In the genomic region with DNA sequence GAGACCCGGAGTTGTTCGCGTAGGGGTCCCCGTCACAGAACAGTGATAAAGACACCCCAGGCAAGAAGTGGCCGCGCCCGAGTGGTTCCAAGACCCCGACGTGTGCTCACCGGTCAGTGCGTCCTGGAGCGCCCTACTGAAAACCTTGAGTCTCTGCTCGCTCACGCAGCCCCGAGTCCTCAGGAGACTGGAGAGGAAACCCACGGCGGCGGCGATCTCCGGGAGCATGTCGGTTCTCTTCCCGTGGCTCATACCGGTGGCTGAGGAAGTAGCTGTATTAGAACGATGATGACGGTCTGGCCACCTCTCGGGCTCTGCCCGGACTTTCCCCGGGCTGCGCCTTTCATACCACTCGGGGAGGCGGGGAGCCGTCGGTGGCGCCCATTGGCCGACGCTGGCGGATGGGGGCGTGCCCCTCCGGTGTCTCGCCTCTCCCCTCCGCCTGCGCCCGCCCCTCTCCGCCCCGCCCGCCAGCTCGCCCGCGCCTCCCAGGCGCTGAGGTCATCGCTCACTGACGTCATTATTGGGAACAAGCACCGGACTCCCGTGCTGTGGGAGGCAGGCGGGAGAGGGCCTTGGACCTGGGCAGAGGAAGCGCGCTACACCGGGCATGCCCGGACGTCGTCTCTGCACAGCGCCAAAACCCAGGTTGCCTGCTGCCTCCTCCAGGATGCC, we compare ENCODE assay signal across 8 mouse cellular contexts. TPM values are rescaled to one million over a fixed set of nuclear protein-coding genes. Genes with fewer than 3 reads are reported as not detected.
DNase-seq lines count a peak whose midpoint lies in the region; ATAC-seq lines count a peak whose summit lies in the region.

A gene (minus strand): TSS at position 319 of the 675 bp plus-strand sequence.

- peaks cover 31% of the 10 kb centered on the region for H3K4me1 ChIP-seq in intestine, embryonic 14.5 days (replicated peaks; ENCODE audit: control insufficient read depth, insufficient read depth, low read length)

- no peaks in the 10 kb centered on the region for H3K27me3 ChIP-seq in intestine, embryonic 14.5 days (replicated peaks; ENCODE audit: control insufficient read depth, insufficient read depth, low read length)

- H3K4me2 ChIP-seq in intestine, embryonic 14.5 days (ENCODE audit: low read length): peak within 1 kb of the TSS; percentile 70

- peaks cover 21% of the 10 kb centered on the region; the same call in 1 of the 2 replicates for H3K36me3 ChIP-seq in intestine, embryonic 14.5 days (ENCODE audit: control insufficient read depth, insufficient read depth, low read length)

- H3K9ac ChIP-seq in intestine, embryonic 14.5 days (ENCODE audit: low read length): peak within 1 kb of the TSS; percentile 80

- ATAC-seq in intestine, embryonic 14.5 days (replicated peaks; ENCODE audit: low FRiP score, low TSS enrichment, low read depth): peak; percentile 95

- peak; percentile 96 for DNase-seq in adipocyte (ENCODE audit: low spot score)
- DNase-seq in embryo, embryonic 10 days (ENCODE audit: low spot score): peak; percentile 96
- peak; percentile 98 for DNase-seq in gastrocnemius, postnatal 14 days
- DNase-seq in intestine, embryonic 14.5 days (ENCODE audit: low spot score): peak; percentile 99
- DNase-seq in left cerebral cortex, postnatal 14 days (ENCODE audit: low spot score in 2 of 2): peak; percentile 96 to 97
- peak; percentile 97 for DNase-seq in mesoderm, embryonic 11.5 days (ENCODE audit: low read depth, low spot score)
- peak; percentile 94 to 96 for DNase-seq in right cerebral cortex, postnatal 36 days (ENCODE audit: low spot score in 2 of 2)
- peak; percentile 99 for DNase-seq in yolk sac, embryonic 10.5 days (ENCODE audit: low spot score)

- H3K9me3 ChIP-seq in intestine, embryonic 14.5 days (ENCODE audit: control insufficient read depth, low read length): no peaks in the 10 kb centered on the region

- H3K4me3 ChIP-seq in intestine, embryonic 14.5 days (ENCODE audit: low read depth, low read length): peak within 1 kb of the TSS; percentile 70

- peak within 1 kb of the TSS; percentile 82 for H3K27ac ChIP-seq in intestine, embryonic 14.5 days (ENCODE audit: low read depth)

- intact Hi-C loops in gastrocnemius, postnatal 14 days (cut with DNase I; ENCODE audit: low total_unique reads): no loop called here
- intact Hi-C loops in left cerebral cortex, postnatal 14 days (cut with DNase I): loop anchor here (5.0 kb wide), 1 partner anchor 478 kb away; no protein-coding TSS in a partner anchor

- under 1% methylated on average over 57 of the region's 62 CpGs for WGBS in intestine, embryonic 14.5 days

RNA-seq across cellular contexts. Expression of the gene that starts here (rescaled TPM):
- total RNA-seq in gastrocnemius, postnatal 14 days (2021): 10 to 100 TPM; 19.7 to 44.2 TPM
- 32.6 and 34.6 TPM in 2 replicates for polyA plus RNA-seq in intestine, embryonic 14.5 days (2014; fragmentation: Nextera tagmentation; extraction: Ambion mirVana)
- total RNA-seq in left cerebral cortex, postnatal 14 days (2021): 10 to 100 TPM; 14.6 to 17.5 TPM

Comparison
In these comparisons a context has a peak if more than half of its experiments do, and no peak if none do; other contexts are left out.
1. Peak in every context shown above with its lines: DNase-seq, ATAC-seq, H3K4me3 ChIP-seq and H3K27ac ChIP-seq.